Mouse (Mus musculus): ENCODE results near the gene Sypl2.

Sypl2 gene

GRCm38 (mm10) chr3:108178756-108179715 is 47.4 kb downstream of the Sypl2 start:
- no peak for DNase-seq (ENCODE audit: low spot score in 2 of 2)

DNA sequence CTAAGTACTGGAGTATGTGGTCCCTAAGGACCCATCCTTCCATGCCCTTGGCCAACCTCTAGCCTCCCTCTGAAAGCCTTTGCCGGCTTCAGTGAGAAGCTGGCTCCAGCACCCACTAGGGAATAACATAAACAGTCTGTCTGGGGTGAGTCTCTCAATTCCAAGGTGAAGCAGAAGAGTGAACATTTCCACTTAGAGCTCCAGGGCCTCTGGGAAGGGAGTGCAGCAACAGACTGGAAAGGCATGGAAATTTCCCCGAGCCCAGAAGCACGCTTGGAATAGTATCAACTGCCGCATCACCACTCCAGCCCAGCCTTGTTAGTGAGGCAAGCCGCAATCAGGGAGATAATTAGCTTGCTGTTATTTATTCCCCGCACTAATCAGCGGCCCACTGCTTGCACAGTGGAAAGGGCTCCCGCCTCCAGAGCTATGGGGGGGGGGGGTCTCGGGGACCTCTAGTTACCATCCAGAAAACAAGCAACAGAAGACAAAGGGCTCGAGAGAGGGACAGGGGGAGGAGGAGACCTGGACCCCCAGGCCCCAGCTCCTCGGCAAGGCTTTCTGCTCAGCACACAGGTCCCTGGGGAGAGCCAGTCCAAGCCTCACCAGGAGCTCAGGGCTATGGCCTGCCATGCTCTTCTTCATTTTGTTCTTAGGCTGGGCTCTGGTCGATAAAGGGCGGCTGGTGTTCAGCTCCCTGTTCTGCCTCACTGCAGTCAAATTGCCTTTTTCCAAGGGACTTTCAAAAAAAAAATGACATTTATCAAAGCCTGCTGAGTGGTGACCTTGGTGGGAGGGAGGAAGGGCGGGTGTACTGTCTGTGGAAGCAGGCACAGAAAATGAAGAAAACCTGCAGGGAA is 51.5 kb downstream of the Sypl2 start:
- DNase-seq (ENCODE audit: low spot score in 2 of 2) = no peak

DNA sequence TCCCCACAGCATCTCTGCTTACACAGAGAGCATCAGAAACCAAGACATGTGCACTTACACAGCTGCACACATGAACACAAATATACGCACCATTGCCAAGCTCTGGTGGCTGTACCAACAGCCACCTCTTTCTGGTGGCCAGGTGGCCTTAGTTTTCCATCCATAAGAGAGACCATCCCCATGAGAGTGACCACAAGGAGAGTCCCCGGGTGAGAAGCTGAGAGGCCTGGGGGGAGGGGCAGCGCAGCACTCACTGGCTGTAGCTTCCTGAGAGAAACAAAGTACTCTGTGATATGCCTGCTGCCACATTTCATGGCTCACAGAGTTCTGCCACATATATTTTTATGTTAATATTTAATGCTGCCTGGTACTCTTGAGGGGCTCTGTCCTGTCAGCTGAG is 57.2 kb downstream of the Sypl2 start:
- DNase-seq (ENCODE audit: low spot score in 2 of 2) = no peak

GRCm38 (mm10) chr3:108167499-108167898 is 58.9 kb downstream of the Sypl2 start:
- DNase-seq (ENCODE audit: low spot score in 2 of 2) = no peak

DNA sequence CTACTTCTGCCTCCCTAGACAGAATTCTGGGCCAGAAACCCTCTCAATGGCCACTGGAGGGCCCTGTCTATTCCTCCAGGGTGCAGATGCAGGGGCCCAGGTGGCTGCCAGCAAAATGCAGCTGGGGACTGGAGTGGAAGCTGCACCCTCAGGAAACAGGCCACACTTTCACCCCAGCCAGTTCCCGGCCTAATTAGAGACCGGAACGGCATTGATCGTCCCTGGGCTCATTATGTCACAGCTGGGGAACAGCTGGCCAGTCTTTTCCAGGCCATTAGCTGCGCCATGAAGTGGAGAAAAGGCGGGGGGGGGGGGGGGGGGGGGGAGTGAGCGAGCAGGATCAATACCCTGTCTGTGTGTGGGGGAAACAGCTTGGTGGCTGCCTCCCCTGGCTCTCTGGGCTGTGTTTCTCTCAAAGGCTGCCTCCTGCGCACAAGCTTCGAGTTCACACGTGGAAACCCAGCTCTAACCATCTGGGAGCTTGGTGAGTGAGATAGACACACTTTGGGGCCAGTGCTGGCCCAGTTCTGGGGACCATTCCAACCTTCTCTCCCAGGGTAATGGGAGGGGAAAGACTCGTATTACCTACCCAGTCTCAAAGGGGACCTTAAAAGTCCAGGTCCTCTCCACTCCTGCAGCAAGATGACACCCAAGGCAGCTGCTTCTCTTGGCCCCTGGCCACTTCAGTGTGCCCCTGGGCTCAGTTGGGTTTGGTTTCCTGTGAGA is 59.8 kb downstream of the Sypl2 start:
- peak in 1 of 2 experiments; percentile 52 for DNase-seq (ENCODE audit: low spot score in 2 of 2)

GRCm38 (mm10) chr3:108165532-108166315 is 60.7 kb downstream of the Sypl2 start:
- no peak for DNase-seq (ENCODE audit: low spot score in 2 of 2)

DNA sequence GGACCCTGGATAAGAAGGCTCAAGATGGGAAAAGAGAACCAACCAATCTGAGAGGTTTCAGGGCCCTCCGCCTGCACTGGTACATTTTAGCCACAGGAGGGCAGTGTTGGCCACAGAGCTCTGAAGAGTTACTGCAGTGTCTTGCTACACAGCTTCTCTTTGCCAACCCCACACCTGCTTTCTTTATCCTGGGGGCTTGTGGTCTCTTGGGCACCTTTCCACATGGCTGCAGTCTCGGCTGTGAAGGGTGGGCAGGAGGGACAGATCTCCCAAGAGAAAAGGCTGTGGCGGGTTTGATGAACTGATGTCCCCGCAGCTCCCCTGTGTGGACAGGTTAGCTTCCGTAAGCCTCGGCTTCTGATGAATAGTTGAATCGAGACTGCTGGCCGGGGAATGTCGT is 61.6 kb downstream of the Sypl2 start:
- DNase-seq (ENCODE audit: low spot score in 2 of 2) = peak; percentile 70 to 79

GRCm38 (mm10) chr3:108164091-108164490 is 62.4 kb downstream of the Sypl2 start:
- DNase-seq (ENCODE audit: low spot score in 2 of 2) = no peak

Data from spleen, postnatal 10 days (tissue).